Mouse (Mus musculus) liver, embryonic 14.5 days (tissue): ENCODE results near the gene Dglucy. TPM values are rescaled to one million over a fixed set of nuclear protein-coding genes. Genes with fewer than 3 reads are reported as not detected.
"Not testable (repeated sequence)": the region's sequence is repeated elsewhere in the genome, so short reads cannot be mapped to it uniquely, and the experiment has no call there.

ENCODE experiments used
- ATAC-seq: fragments of 200-750 bp; cut with Nextera tagmentation; 2 replicates; pipeline ENCODE4 v1.8.0; 2017; ENCODE audit warnings: moderate number of reproducible peaks, mild to moderate bottlenecking, moderate library complexity; ENCODE audit not compliant: insufficient read depth
- DNase-seq, 3 experiments: peaks; one replicate each; pipeline ENCODE4 v3.0.0-alpha.2; 2012 to 2013; ENCODE audit warnings: low read depth in 3 of 3, low spot score in 3 of 3
- H3K27ac ChIP-seq: fragments of 300-500 bp; sonication (generic); 2 replicates; pipeline ENCODE4 v1.5.1; 2014; ENCODE audit warnings: moderate library complexity, mild to moderate bottlenecking, control low read depth, inconsistent platforms
- H3K27me3 ChIP-seq: fragments of 300-500 bp; sonication (generic); 2 replicates; pipeline ENCODE4 v1.6.1; 2014; ENCODE audit warnings: mild to moderate bottlenecking, low read length, moderate library complexity; ENCODE audit not compliant: control insufficient read depth, insufficient read depth
- H3K36me3 ChIP-seq: fragments of 300-500 bp; sonication (generic); replicated peaks from 2 replicates; pipeline ENCODE4 v1.6.1; 2014; ENCODE audit warnings: low read depth; ENCODE audit not compliant: control insufficient read depth, insufficient read depth
- H3K4me1 ChIP-seq, 2 experiments: fragments of 200-500 bp in 1 of 2; fragments of 300-500 bp in 1 of 2; sonication (generic) in 1 of 2; replicated peaks; 2 replicates each; pipeline ENCODE4 v1.6.1; 2012 to 2014; ENCODE audit warnings: antibody characterized with exemption in 1 of 2, inconsistent platforms in 1 of 2, low read length in 1 of 2; ENCODE audit not compliant: control insufficient read depth in 2 of 2, insufficient read depth in 2 of 2
- H3K4me2 ChIP-seq: fragments of 300-500 bp; sonication (generic); 2 replicates; pipeline ENCODE4 v1.6.1; 2014; ENCODE audit warnings: low read depth, mild to moderate bottlenecking, control low read depth, moderate library complexity
- H3K4me3 ChIP-seq, 2 experiments: fragments of 200-500 bp in 1 of 2; fragments of 300-500 bp in 1 of 2; sonication (generic) in 1 of 2; 2 replicates each; pipeline ENCODE4 v1.5.1; 2012 to 2014; ENCODE audit warnings: low read depth in 2 of 2, low read length in 2 of 2, mild to moderate bottlenecking in 2 of 2, control low read depth in 1 of 2, inconsistent platforms in 1 of 2, moderate library complexity in 1 of 2; ENCODE audit not compliant: insufficient read depth in 1 of 2
- H3K9ac ChIP-seq: fragments of 300-500 bp; sonication (generic); replicated peaks from 2 replicates; pipeline ENCODE4 v1.6.1; 2014; ENCODE audit warnings: mild to moderate bottlenecking, control low read depth, moderate library complexity
- H3K9me3 ChIP-seq: fragments of 300-500 bp; sonication (generic); 2 replicates; pipeline ENCODE4 v1.6.1; 2016; ENCODE audit warnings: low read length, mixed read lengths; ENCODE audit not compliant: control insufficient read depth
- CTCF ChIP-seq: IDR thresholded peaks from 2 replicates; pipeline ENCODE4 v1.5.1; 2016; ENCODE audit warnings: antibody characterized with exemption, low read depth, control low read depth
- EP300 ChIP-seq: IDR thresholded peaks from 2 replicates; pipeline ENCODE4 v1.6.1; 2016; ENCODE audit warnings: antibody characterized with exemption, low read depth
- WGBS: fragments of 180-500 bp; shearing (Covaris S2); extraction: QIAGEN DNeasy Blood & Tissue Kit; methylation state at CpG from one replicate; pipeline ENCODE4 v1.1.7; 2014; ENCODE audit not compliant: insufficient replicate concordance; 5-methylcytosine and 5-hydroxymethylcytosine counted together
- polyA plus RNA-seq, 2 experiments: library from polyadenylated mRNA; depleted of rRNA in 1 of 2; stranded (reverse) in 1 of 2; unstranded in 1 of 2; fragments of >200 nt; fragmentation: Nextera tagmentation in 1 of 2; extraction: Ambion mirVana in 1 of 2; gene quantifications; 2 replicates each; pipeline versions ENCODE4 v1.2.1 to v1.2.3; 2012 to 2014

Gene Dglucy
- polyA plus RNA-seq, 2 experiments, result 0.63 to 1.2 TPM

GRCm38 (mm10) chr12:100789981-100790550 is 11.2 kb downstream of the Dglucy start:
- H3K36me3 ChIP-seq, result no peaks in the 10 kb centered on the region
- no peaks in the 10 kb centered on the region for H3K9me3 ChIP-seq
- peaks cover 0 to 4% of the 10 kb centered on the region in 2 experiments; a peak in 2 of 4 replicates for H3K4me1 ChIP-seq
- no peak for DNase-seq
- H3K4me2 ChIP-seq, result no peak overlapping the region
- ATAC-seq, result no peak
- 38% methylated on average over 3 of the region's 3 CpGs for WGBS
- no peak for TF ChIP-seq CTCF
- TF ChIP-seq EP300, result no peak
- H3K27ac ChIP-seq, result no peak overlapping the region
- H3K27me3 ChIP-seq, result no peaks in the 10 kb centered on the region
- H3K4me3 ChIP-seq, result no peak overlapping the region
- no peak overlapping the region for H3K9ac ChIP-seq

- TF ChIP-seq EP300 (no peak), CTCF (no peak)
- 57% methylated on average over 6 of the region's 6 CpGs for WGBS
Measured at GRCm38 (mm10) chr12:100791425-100791824, 12.6 kb downstream of the Dglucy start.

GRCm38 (mm10) chr12:100794450-100795230 is 15.8 kb downstream of the Dglucy start:
- no peaks in the 10 kb centered on the region for H3K9me3 ChIP-seq
- H3K27me3 ChIP-seq, result no peaks in the 10 kb centered on the region
- H3K9ac ChIP-seq, result no peak overlapping the region
- no peak overlapping the region for H3K4me3 ChIP-seq
- no peaks in the 10 kb centered on the region for H3K36me3 ChIP-seq
- H3K27ac ChIP-seq, result no peak overlapping the region
- 41% methylated on average over 7 of the region's 7 CpGs for WGBS
- peaks cover 0 to 2% of the 10 kb centered on the region in 2 experiments; a peak in 1 of 4 replicates for H3K4me1 ChIP-seq
- TF ChIP-seq EP300 (no peak), CTCF (no peak)
- DNase-seq, result no peak
- no peak overlapping the region for H3K4me2 ChIP-seq
- ATAC-seq, result no peak

More at GRCm38 (mm10) chr12:100791425-100791824, 12.6 kb downstream of the Dglucy start:
- Histone ChIP-seq H3K27me3 (no peaks in the 10 kb centered on the region), H3K36me3 (no peaks in the 10 kb centered on the region), H3K4me1 (peaks cover 0 to 2% of the 10 kb centered on the region in 2 experiments; a peak in 1 of 4 replicates), H3K9me3 (no peaks in the 10 kb centered on the region), H3K27ac (no peak overlapping the region), H3K9ac (no peak overlapping the region), H3K4me3 (no peak overlapping the region), H3K4me2 (no peak overlapping the region)
- no peak for ATAC-seq
- no peak for DNase-seq

- H3K4me3 ChIP-seq, result no peak overlapping the region
- no peaks in the 10 kb centered on the region for H3K36me3 ChIP-seq
- no peaks in the 10 kb centered on the region for H3K27me3 ChIP-seq
- no peak overlapping the region for H3K4me2 ChIP-seq
- H3K27ac ChIP-seq, result no peak overlapping the region
- no peak overlapping the region for H3K9ac ChIP-seq
- H3K9me3 ChIP-seq, result no peaks in the 10 kb centered on the region
- no peak for DNase-seq
- no peak for ATAC-seq
- TF ChIP-seq CTCF (no peak), EP300 (no peak)
- peaks cover 0 to 2% of the 10 kb centered on the region in 2 experiments; a peak in 1 of 4 replicates for H3K4me1 ChIP-seq
- 47% methylated on average over 7 of the region's 7 CpGs for WGBS
Measured at GRCm38 (mm10) chr12:100795390-100796036, 16.7 kb downstream of the Dglucy start.

GRCm38 (mm10) chr12:100803391-100803790 is 24.5 kb downstream of the Dglucy start:
- H3K36me3 ChIP-seq, H3K4me1 ChIP-seq, ATAC-seq, H3K4me3 ChIP-seq, DNase-seq, H3K9ac ChIP-seq, H3K27me3 ChIP-seq, H3K27ac ChIP-seq, H3K4me2 ChIP-seq, H3K9me3 ChIP-seq: not testable (repeated sequence)
- WGBS, result 82% methylated on average over 19 of the region's 19 CpGs
